Mouse (Mus musculus): Measurements from ENCODE around the gene Noct. TPM values are rescaled to one million over a fixed set of nuclear protein-coding genes. Genes with fewer than 3 reads are reported as not detected.

Noct gene
- total and polyA plus RNA-seq, 3 experiments, result 17.8 to 26.7 TPM; not detected in 1

DNA sequence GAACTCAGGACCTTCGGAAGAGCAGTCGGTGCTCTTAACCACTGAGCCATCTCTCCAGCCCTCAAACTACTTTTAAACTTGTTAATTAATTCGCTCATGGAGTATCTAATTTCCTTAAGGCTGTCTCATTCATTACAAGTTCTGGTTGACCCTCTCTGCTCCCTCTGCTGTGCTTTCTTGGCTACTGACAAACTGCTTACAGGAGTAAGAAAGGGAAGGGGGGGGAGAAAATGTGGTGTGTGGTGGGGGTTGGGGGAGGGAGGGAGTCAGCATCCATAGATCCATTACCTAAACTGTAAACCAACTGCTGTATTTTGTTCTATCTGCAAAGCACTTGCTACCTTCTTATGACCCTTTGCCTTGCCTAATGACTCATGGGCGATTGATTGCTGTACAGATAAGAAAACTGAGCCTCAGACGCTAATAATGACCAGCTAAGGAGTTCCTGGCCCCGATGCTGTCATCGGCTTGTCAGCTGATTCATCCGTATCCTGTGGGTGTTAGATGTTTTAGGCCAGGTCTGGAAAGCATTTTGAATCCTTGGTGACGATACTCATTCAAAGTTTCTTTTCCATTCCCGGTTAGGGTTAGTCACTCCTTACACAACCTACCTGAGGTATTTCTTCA is 1.3 kb upstream of the Noct start:
- Histone ChIP-seq H3K27ac (ENCODE audit: control insufficient read depth, low read depth, low read length) (no peak overlapping the region), H3K4me3 (ENCODE audit: control insufficient read depth in 1 of 2, insufficient read depth in 1 of 2, low read depth in 2 of 2, low read length in 2 of 2) (no peak overlapping the region), H3K4me1 (ENCODE audit: control insufficient read depth in 1 of 2, insufficient read depth in 2 of 2, low read length in 2 of 2) (peaks cover 6 to 24% of the 10 kb centered on the region in 2 experiments; a peak in 3 of 4 replicates), H3K36me3 (ENCODE audit: control insufficient read depth in 1 of 2, insufficient read depth in 2 of 2, low read length in 2 of 2) (peaks cover 0 to 32% of the 10 kb centered on the region in 2 experiments; a peak in 2 of 4 replicates), H3K79me2 (ENCODE audit: control insufficient read depth, insufficient read depth, low read length, poor library complexity) (peaks cover 27% of the 10 kb centered on the region), H3K9me3 (replicated peaks; ENCODE audit: insufficient read depth, low read length) (no peaks in the 10 kb centered on the region), H3K9ac (ENCODE audit: control insufficient read depth, low read depth, low read length, poor library complexity, severe bottlenecking) (no peak overlapping the region), H3K27me3 (ENCODE audit: control insufficient read depth in 1 of 2, insufficient read depth in 2 of 2, low read length in 2 of 2) (no peaks in the 10 kb centered on the region)
- no peak for TF ChIP-seq TBP (IDR thresholded peaks at IDR 0.05; ENCODE audit: low read depth, low read length)
- TF ChIP-seq RAD21 (IDR thresholded peaks at IDR 0.05; ENCODE audit: low read depth, low read length), result no peak
- TF ChIP-seq CTCF (IDR thresholded peaks at IDR 0.05 in 2 of 3, conservative IDR thresholded peaks at IDR 0.05 in 1 of 3; ENCODE audit: control insufficient read depth in 1 of 3, insufficient read depth in 1 of 3, low read depth in 2 of 3, low read length in 3 of 3, poor library complexity in 1 of 3, severe bottlenecking in 1 of 3), result no peak
- TF ChIP-seq CHD1 (IDR thresholded peaks at IDR 0.05; ENCODE audit: low read depth, low read length), result no peak
- TF ChIP-seq MAFK (IDR thresholded peaks at IDR 0.05; ENCODE audit: borderline replicate concordance, low read depth, low read length), result no peak
- no peak for TF ChIP-seq MXI1 (IDR thresholded peaks at IDR 0.05; ENCODE audit: low read depth, low read length)
- no peak for TF ChIP-seq TCF12 (IDR thresholded peaks at IDR 0.05; ENCODE audit: low read depth, low read length)
- TF ChIP-seq SMC3 (IDR thresholded peaks at IDR 0.05; ENCODE audit: low read depth, low read length), result no peak
- no peak for TF ChIP-seq MYB (IDR thresholded peaks at IDR 0.05; ENCODE audit: low read depth, low read length)
- no peak for TF ChIP-seq POLR2AphosphoS2 (IDR thresholded peaks at IDR 0.05; ENCODE audit: low read length)
- 0 out of 2 replicates have a peak, but pooled peaks have one; percentile 17 for TF ChIP-seq MAX (IDR thresholded peaks at IDR 0.05; ENCODE audit: low read length)
- no peak for TF ChIP-seq ZC3H11A (IDR thresholded peaks at IDR 0.05; ENCODE audit: low read depth, low read length)
- TF ChIP-seq RCOR1 (IDR thresholded peaks at IDR 0.05; ENCODE audit: low read depth, low read length), result no peak
- TF ChIP-seq POLR2A (IDR thresholded peaks at IDR 0.05; ENCODE audit: control insufficient read depth in 1 of 2, insufficient read depth in 1 of 2, low read depth in 1 of 2, low read length in 2 of 2, poor library complexity in 1 of 2), result no peak
- TF ChIP-seq BHLHE40 (IDR thresholded peaks at IDR 0.05; ENCODE audit: borderline replicate concordance, low read depth, low read length), result no peak
- TF ChIP-seq ETS1 (IDR thresholded peaks at IDR 0.05; ENCODE audit: low read depth, low read length), result peak; percentile 61; the same call in 1 of the 2 replicates
- no peak for TF ChIP-seq CHD2 (IDR thresholded peaks at IDR 0.05; ENCODE audit: low read length)
- TF ChIP-seq JUND (IDR thresholded peaks at IDR 0.05; ENCODE audit: low read depth, low read length), result no peak
- no peak for TF ChIP-seq KAT2A (conservative IDR thresholded peaks at IDR 0.05; ENCODE audit: low read depth, low read length)
- TF ChIP-seq GABPA (IDR thresholded peaks at IDR 0.05; ENCODE audit: low read depth, low read length), result no peak
- no peak for TF ChIP-seq ELF1 (IDR thresholded peaks at IDR 0.05; ENCODE audit: low read depth, low read length)
- TF ChIP-seq GATA1 (IDR thresholded peaks at IDR 0.05; ENCODE audit: low read depth, low read length), result peak; percentile 76
- peak; percentile 53 for DNase-seq (ENCODE audit: low read depth, low spot score)
